Mouse (Mus musculus): ENCODE results near the gene Ttc29. TPM values are rescaled to one million over a fixed set of nuclear protein-coding genes. Genes with fewer than 3 reads are reported as not detected.

Gene Ttc29
- polyA plus RNA-seq, 1 experiment from 2014 or later, result not detected

GRCm38 (mm10) chr8:78237972-78238675 is 25.0 kb downstream of the Ttc29 start:
- no peak for DNase-seq (ENCODE audit: low spot score)
- 60% methylated on average over 6 of the region's 6 CpGs for WGBS

DNA sequence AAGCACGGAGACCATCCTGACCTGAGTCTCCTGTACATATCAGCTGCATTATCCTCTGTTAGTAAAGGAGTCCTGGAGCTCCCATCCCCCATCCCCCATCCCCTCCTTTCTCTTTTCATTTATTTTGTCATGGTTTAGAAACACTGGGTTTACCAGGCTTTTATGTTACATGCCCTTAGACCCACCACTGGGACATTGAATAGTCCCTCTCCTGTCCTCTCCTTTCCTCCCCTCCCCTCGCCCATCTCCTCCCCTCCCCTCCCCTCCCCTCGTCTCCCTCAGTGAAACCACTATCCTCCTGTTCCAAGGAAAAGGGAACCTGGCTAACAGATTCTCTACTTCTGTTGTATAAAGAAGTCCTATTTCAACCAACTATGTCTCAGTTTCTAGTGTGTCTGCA is 38.0 kb downstream of the Ttc29 start:
- Histone ChIP-seq H3K36me3 (no peaks in the 10 kb centered on the region), H3K4me1 (peaks cover 18% of the 10 kb centered on the region), H3K27ac (replicated peaks) (no peak overlapping the region), H3K4me3 (no peak overlapping the region), H3K9me3 (replicated peaks) (no peaks in the 10 kb centered on the region), H3K27me3 (ENCODE audit: low read depth, poor library complexity, severe bottlenecking) (no peaks in the 10 kb centered on the region)
- DNase-seq (ENCODE audit: low spot score), result no peak
- WGBS, result 26% methylated on average over 3 of the region's 3 CpGs

More at GRCm38 (mm10) chr8:78237972-78238675, 25.0 kb downstream of the Ttc29 start:
- no peak overlapping the region for H3K27ac ChIP-seq (replicated peaks)
- no peaks in the 10 kb centered on the region for H3K27me3 ChIP-seq (ENCODE audit: low read depth, poor library complexity, severe bottlenecking)
- no peak overlapping the region for H3K4me3 ChIP-seq
- no peaks in the 10 kb centered on the region for H3K9me3 ChIP-seq (replicated peaks)
- peaks cover 2% of the 10 kb centered on the region; the same call in 1 of the 2 replicates for H3K4me1 ChIP-seq
- no peaks in the 10 kb centered on the region for H3K36me3 ChIP-seq

- 89% methylated on average over 4 of the region's 4 CpGs for WGBS
- H3K36me3 ChIP-seq, result no peaks in the 10 kb centered on the region
- no peaks in the 10 kb centered on the region for H3K27me3 ChIP-seq (ENCODE audit: low read depth, poor library complexity, severe bottlenecking)
- no peaks in the 10 kb centered on the region for H3K9me3 ChIP-seq (replicated peaks)
- no peak overlapping the region for H3K4me3 ChIP-seq
- peaks cover 18% of the 10 kb centered on the region for H3K4me1 ChIP-seq
- no peak overlapping the region for H3K27ac ChIP-seq (replicated peaks)
- no peak for DNase-seq (ENCODE audit: low spot score)
Measured at GRCm38 (mm10) chr8:78254374-78254773, 41.3 kb downstream of the Ttc29 start.

DNA sequence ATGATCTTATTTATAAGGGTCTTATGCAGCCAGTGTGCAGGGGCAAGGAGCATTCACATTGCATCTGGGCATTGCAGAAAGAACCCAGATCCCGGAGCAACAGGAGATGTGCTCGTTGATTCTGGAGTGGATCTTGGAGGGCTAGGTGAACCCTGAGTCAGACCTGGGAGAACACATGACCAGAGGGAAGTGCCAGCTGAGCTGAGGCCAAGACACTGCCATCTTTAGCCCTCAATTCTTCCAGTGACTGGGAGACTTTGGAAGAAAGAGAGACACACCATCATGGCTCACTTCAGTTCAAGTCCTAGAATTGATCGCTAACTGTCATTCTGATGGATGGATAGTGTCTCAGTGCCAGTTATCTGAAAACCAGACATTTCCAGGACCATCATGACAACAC is 41.9 kb downstream of the Ttc29 start:
- Histone ChIP-seq H3K4me1 (peaks cover 18% of the 10 kb centered on the region), H3K36me3 (no peaks in the 10 kb centered on the region), H3K4me3 (no peak overlapping the region), H3K9me3 (replicated peaks) (no peaks in the 10 kb centered on the region), H3K27me3 (ENCODE audit: low read depth, poor library complexity, severe bottlenecking) (no peaks in the 10 kb centered on the region), H3K27ac (replicated peaks) (no peak overlapping the region)
- 93% methylated on average over 3 of the region's 3 CpGs for WGBS
- DNase-seq (ENCODE audit: low spot score), result no peak

DNA sequence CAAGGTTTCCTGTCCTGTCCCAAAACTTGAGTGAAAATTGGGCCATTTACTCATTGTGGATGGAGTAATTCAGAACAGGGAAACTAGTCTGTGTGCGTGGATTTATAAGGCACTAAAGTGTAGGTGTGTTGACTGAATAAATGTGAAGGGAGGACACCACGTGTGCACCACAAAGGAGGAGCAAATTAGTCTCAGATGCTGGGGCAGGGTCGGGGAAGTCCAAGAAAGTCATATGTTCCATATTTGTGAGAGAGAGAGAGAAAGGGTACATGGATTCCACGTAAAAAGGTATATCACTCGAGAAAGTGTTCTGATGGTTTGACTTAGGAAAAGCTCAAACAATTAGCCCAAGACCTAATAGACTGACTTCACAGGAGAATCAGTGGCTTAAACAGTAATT is 52.4 kb downstream of the Ttc29 start:
- DNase-seq (ENCODE audit: low spot score), result no peak
- H3K27ac ChIP-seq (replicated peaks), result no peak overlapping the region
- H3K9me3 ChIP-seq (replicated peaks), result no peaks in the 10 kb centered on the region
- no peak overlapping the region for H3K4me3 ChIP-seq
- 81% methylated on average over 5 of the region's 5 CpGs for WGBS
- peaks cover 9% of the 10 kb centered on the region for H3K4me1 ChIP-seq
- H3K27me3 ChIP-seq (ENCODE audit: low read depth, poor library complexity, severe bottlenecking), result no peaks in the 10 kb centered on the region
- no peaks in the 10 kb centered on the region for H3K36me3 ChIP-seq

- no peaks in the 10 kb centered on the region for H3K9me3 ChIP-seq (replicated peaks)
- no peaks in the 10 kb centered on the region for H3K27me3 ChIP-seq (ENCODE audit: low read depth, poor library complexity, severe bottlenecking)
- WGBS, result 41% methylated on average over 3 of the region's 3 CpGs
- no peaks in the 10 kb centered on the region for H3K36me3 ChIP-seq
- H3K4me3 ChIP-seq, result no peak overlapping the region
- H3K27ac ChIP-seq (replicated peaks), result no peak overlapping the region
- DNase-seq (ENCODE audit: low spot score), result no peak
- H3K4me1 ChIP-seq, result peaks cover 9% of the 10 kb centered on the region
Measured at GRCm38 (mm10) chr8:78266231-78266630, 53.1 kb downstream of the Ttc29 start.

- no peaks in the 10 kb centered on the region for H3K36me3 ChIP-seq
- H3K9me3 ChIP-seq (replicated peaks), result no peaks in the 10 kb centered on the region
- H3K27me3 ChIP-seq (ENCODE audit: low read depth, poor library complexity, severe bottlenecking), result no peaks in the 10 kb centered on the region
- peaks cover 9% of the 10 kb centered on the region for H3K4me1 ChIP-seq
- no peak overlapping the region; the same call in 1 of the 2 replicates for H3K4me3 ChIP-seq
- peak; percentile 18 for DNase-seq (ENCODE audit: low spot score)
- 0 out of 2 replicates have a peak overlapping the region, but pooled peaks have one; percentile 46 for H3K27ac ChIP-seq (replicated peaks)
- WGBS, result under 1% methylated on average over 7 of the region's 7 CpGs
Measured at GRCm38 (mm10) chr8:78267894-78268411, 54.9 kb downstream of the Ttc29 start.

DNA sequence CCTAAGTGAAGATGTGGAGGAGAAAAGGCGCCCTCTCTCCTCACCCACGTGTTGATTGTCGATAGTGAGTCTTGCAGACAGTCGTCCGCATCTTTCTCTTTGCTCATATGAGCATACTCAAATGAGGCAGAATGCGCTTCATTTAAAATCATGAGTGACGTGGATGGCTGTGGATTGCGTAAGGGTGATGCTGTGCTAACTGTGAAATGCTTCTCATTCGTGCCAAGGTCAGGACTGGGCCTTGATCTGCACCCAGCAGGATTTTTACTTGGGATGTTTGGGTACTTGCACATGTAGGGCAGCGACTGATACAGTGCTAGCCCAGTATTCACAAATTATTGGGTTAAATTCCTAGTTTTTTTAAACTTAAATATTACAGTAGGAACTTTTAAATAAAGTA is 56.2 kb downstream of the Ttc29 start:
- 79% methylated on average over 10 of the region's 10 CpGs for WGBS
- Histone ChIP-seq H3K4me3 (no peak overlapping the region), H3K27ac (replicated peaks) (no peak overlapping the region), H3K9me3 (replicated peaks) (no peaks in the 10 kb centered on the region), H3K36me3 (no peaks in the 10 kb centered on the region), H3K4me1 (peaks cover 9% of the 10 kb centered on the region), H3K27me3 (ENCODE audit: low read depth, poor library complexity, severe bottlenecking) (no peaks in the 10 kb centered on the region)
- DNase-seq (ENCODE audit: low spot score), result no peak

- no peak for DNase-seq (ENCODE audit: low spot score)
- no peaks in the 10 kb centered on the region for H3K36me3 ChIP-seq
- H3K27ac ChIP-seq (replicated peaks), result no peak overlapping the region
- 84% methylated on average over 5 of the region's 5 CpGs for WGBS
- no peaks in the 10 kb centered on the region for H3K27me3 ChIP-seq (ENCODE audit: low read depth, poor library complexity, severe bottlenecking)
- no peaks in the 10 kb centered on the region for H3K9me3 ChIP-seq (replicated peaks)
- peaks cover 9% of the 10 kb centered on the region for H3K4me1 ChIP-seq
- H3K4me3 ChIP-seq, result no peak overlapping the region
Measured at GRCm38 (mm10) chr8:78271391-78271790, 58.3 kb downstream of the Ttc29 start.

- no peak overlapping the region for H3K27ac ChIP-seq (replicated peaks)
- H3K4me1 ChIP-seq, result no peaks in the 10 kb centered on the region
- no peaks in the 10 kb centered on the region for H3K36me3 ChIP-seq
- H3K9me3 ChIP-seq (replicated peaks), result no peaks in the 10 kb centered on the region
- 88% methylated on average over 8 of the region's 8 CpGs for WGBS
- no peaks in the 10 kb centered on the region for H3K27me3 ChIP-seq (ENCODE audit: low read depth, poor library complexity, severe bottlenecking)
- DNase-seq (ENCODE audit: low spot score), result no peak
- H3K4me3 ChIP-seq, result no peak overlapping the region
Measured at GRCm38 (mm10) chr8:78276120-78276519, 63.0 kb downstream of the Ttc29 start.

DNA sequence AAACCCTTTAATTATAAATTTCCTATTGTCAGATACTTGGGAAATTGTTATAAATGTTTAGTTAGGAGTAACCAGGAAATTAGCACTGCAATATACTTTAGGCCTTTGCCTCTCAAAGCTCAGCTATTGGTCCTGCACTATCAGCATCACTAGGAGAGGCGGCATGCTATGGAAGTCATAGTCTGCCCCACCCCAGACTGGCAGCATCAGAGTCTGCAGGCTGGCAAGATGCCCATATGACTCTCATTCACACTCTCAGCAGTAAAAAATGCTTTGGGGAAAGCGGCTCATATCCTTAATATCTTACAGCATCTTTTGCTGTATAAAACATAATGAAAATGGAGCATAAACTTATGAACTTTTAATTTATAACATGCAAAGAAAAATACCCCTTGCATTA is 64.3 kb downstream of the Ttc29 start:
- H3K36me3 ChIP-seq, result no peaks in the 10 kb centered on the region
- no peaks in the 10 kb centered on the region for H3K9me3 ChIP-seq (replicated peaks)
- H3K4me3 ChIP-seq, result no peak overlapping the region
- no peaks in the 10 kb centered on the region for H3K27me3 ChIP-seq (ENCODE audit: low read depth, poor library complexity, severe bottlenecking)
- H3K4me1 ChIP-seq, result no peaks in the 10 kb centered on the region
- H3K27ac ChIP-seq (replicated peaks), result no peak overlapping the region
- 89% methylated on average over 2 of the region's 2 CpGs for WGBS
- DNase-seq (ENCODE audit: low spot score), result no peak

GRCm38 (mm10) chr8:78278598-78278997 is 65.5 kb downstream of the Ttc29 start:
- Histone ChIP-seq H3K4me3 (no peak overlapping the region), H3K4me1 (no peaks in the 10 kb centered on the region), H3K9me3 (replicated peaks) (no peaks in the 10 kb centered on the region), H3K36me3 (no peaks in the 10 kb centered on the region), H3K27me3 (ENCODE audit: low read depth, poor library complexity, severe bottlenecking) (no peaks in the 10 kb centered on the region), H3K27ac (replicated peaks) (no peak overlapping the region)
- no peak for DNase-seq (ENCODE audit: low spot score)
- 94% methylated on average over 5 of the region's 5 CpGs for WGBS

GRCm38 (mm10) chr8:78284805-78285204 is 71.7 kb downstream of the Ttc29 start:
- no peaks in the 10 kb centered on the region for H3K9me3 ChIP-seq (replicated peaks)
- DNase-seq (ENCODE audit: low spot score), result no peak
- 77% methylated on average over 2 of the region's 2 CpGs for WGBS
- no peaks in the 10 kb centered on the region for H3K27me3 ChIP-seq (ENCODE audit: low read depth, poor library complexity, severe bottlenecking)
- H3K4me1 ChIP-seq, result no peaks in the 10 kb centered on the region
- H3K4me3 ChIP-seq, result no peak overlapping the region
- no peaks in the 10 kb centered on the region for H3K36me3 ChIP-seq
- H3K27ac ChIP-seq (replicated peaks), result no peak overlapping the region

Data from midbrain, embryonic 10.5 days (tissue).